Mouse (Mus musculus) neutrophil, adult 5-6 weeks (primary cell): Measurements from ENCODE around the gene Wdr83os. TPM values are rescaled to one million over a fixed set of nuclear protein-coding genes. Genes with fewer than 3 reads are reported as not detected.
"Not testable (repeated sequence)": the region's sequence is repeated elsewhere in the genome, so short reads cannot be mapped to it uniquely, and the experiment has no call there.

Experiments
- ATAC-seq: fragments of 151-379, 151-347 bp; 2 replicates; pipeline ENCODE4 v1.8.0; 2017; ENCODE audit warnings: mild to moderate bottlenecking, moderate TSS enrichment; ENCODE audit not compliant: insufficient number of reproducible peaks, poor library complexity, low FRiP score, severe bottlenecking; ENCODE audit errors: extremely low read depth
- total RNA-seq: library from RNA; stranded (forward); fragments of 200-1000 nt; gene quantifications from 2 replicates; pipeline ENCODE4 v1.2.3, GENCODE M21; 2017

Wdr83os gene
- total RNA-seq, 1 experiment from 2014 or later = 23.6 TPM

- ATAC-seq = peak; percentile 83
Measured at GRCm38 (mm10) chr8:85071514-85072281, 8.8 kb upstream of the Wdr83os start, which contains the start of gene Dhps. Dhps (plus strand) TSS chr8:85071757.

- ATAC-seq = no peak
Measured at GRCm38 (mm10) chr8:85072364-85072929, 8.1 kb upstream of the Wdr83os start.

- ATAC-seq = no peak
Measured at GRCm38 (mm10) chr8:85073041-85073612, 7.4 kb upstream of the Wdr83os start.

GRCm38 (mm10) chr8:85074167-85074566, 6.4 kb upstream of the Wdr83os start:
- no peak for ATAC-seq

- no peak for ATAC-seq
Measured at GRCm38 (mm10) chr8:85074617-85075016, 5.9 kb upstream of the Wdr83os start.

- ATAC-seq = no peak
Measured at GRCm38 (mm10) chr8:85076001-85076400, 4.5 kb upstream of the Wdr83os start.

- peak; percentile 77 for ATAC-seq
Measured at GRCm38 (mm10) chr8:85076993-85077392, 3.5 kb upstream of the Wdr83os start.

- no peak for ATAC-seq
Measured at GRCm38 (mm10) chr8:85080214-85080531, 367 bp upstream of the Wdr83os start.

GRCm38 (mm10) chr8:85081216-85081555, 646 bp downstream of the Wdr83os start, which contains the start of gene Wdr83:
Wdr83 (minus strand) TSS chr8:85081306.
- ATAC-seq = peak; percentile 55

- not testable (repeated sequence) for ATAC-seq
Measured at GRCm38 (mm10) chr8:85082169-85082568, 1.6 kb downstream of the Wdr83os start.

- ATAC-seq = peak; percentile 82
Measured at GRCm38 (mm10) chr8:85083108-85083813, 2.7 kb downstream of the Wdr83os start, which contains the start of gene Man2b1. Man2b1 (plus strand) TSS chr8:85083270.

- ATAC-seq = peak; percentile 31; the same call in 1 of the 2 replicates
Measured at GRCm38 (mm10) chr8:85084633-85085032, 4.1 kb downstream of the Wdr83os start.

- ATAC-seq = no peak
Measured at GRCm38 (mm10) chr8:85086238-85086637, 5.7 kb downstream of the Wdr83os start.

GRCm38 (mm10) chr8:85088771-85089170, 8.2 kb downstream of the Wdr83os start:
- no peak for ATAC-seq

- no peak for ATAC-seq
Measured at GRCm38 (mm10) chr8:85090856-85091255, 10.3 kb downstream of the Wdr83os start.

- ATAC-seq = no peak
Measured at GRCm38 (mm10) chr8:85091526-85092090, 11.1 kb downstream of the Wdr83os start.

GRCm38 (mm10) chr8:85095051-85095450, 14.5 kb downstream of the Wdr83os start:
- ATAC-seq = no peak

GRCm38 (mm10) chr8:85095566-85095965, 15.0 kb downstream of the Wdr83os start:
- no peak for ATAC-seq

GRCm38 (mm10) chr8:85096196-85096595, 15.7 kb downstream of the Wdr83os start:
- ATAC-seq = no peak
